In genomic region chr4:138006951-138007613, GRCm38 (mm10) we compare ENCODE assay signal across 16 mouse cellular contexts.
"Had no signal": no experiment of that assay in that cellular context is flagged by ENCODE, and none has a peak within 500 bp of the region (broad histone marks: within the 10 kb centered on the region; RNA-seq: fewer than 3 reads in every experiment).

No protein-coding gene starts in this region.

- H3K4me1 ChIP-seq: stomach, embryonic 15.5 days had no signal

- H3K27me3 ChIP-seq: megakaryocyte, embryonic 14.5 days; midbrain, embryonic 13.5 days; stomach, embryonic 15.5 days had no signal

- H3K9ac ChIP-seq: liver, embryonic 14.5 days; liver, postnatal 0 days; lung, embryonic 14.5 days; midbrain, embryonic 13.5 days; stomach, embryonic 15.5 days had no signal

- DNase-seq: kidney, adult 2 months; kidney, postnatal 36 days; layer of hippocampus, postnatal 36 days; liver, postnatal 0 days; lung, embryonic 14.5 days; thymus, postnatal 36 days had no signal

- H3K9me3 ChIP-seq: megakaryocyte, embryonic 14.5 days; midbrain, embryonic 10.5 days; midbrain, embryonic 13.5 days; stomach, embryonic 15.5 days had no signal

- H3K4me3 ChIP-seq: left cerebral cortex, adult 2 months; megakaryocyte, embryonic 14.5 days; midbrain, embryonic 10.5 days; midbrain, embryonic 13.5 days; stomach, embryonic 15.5 days had no signal

- H3K27ac ChIP-seq: kidney, postnatal 0 days; left cerebral cortex, adult 2 months; liver, embryonic 14.5 days; macrophage; midbrain, embryonic 10.5 days; midbrain, embryonic 13.5 days; stomach, embryonic 15.5 days had no signal

- ATAC-seq: liver, postnatal 0 days; lung, postnatal 0 days; midbrain, embryonic 13.5 days; midbrain, embryonic 16.5 days had no signal
